Mouse (Mus musculus) adrenal gland, postnatal 25 days (tissue): ENCODE results near the gene Krtap19-2. TPM values are rescaled to one million over a fixed set of nuclear protein-coding genes. Genes with fewer than 3 reads are reported as not detected.
A peak's percentile ranks its signal among the peaks of the same experiment; 100 is the strongest.

Experiments used
- DNase-seq: peaks from one replicate; pipeline ENCODE4 v3.0.0; 2021; ENCODE audit warnings: mixed read lengths
- long read RNA-seq: library from polyadenylated mRNA; stranded (forward); transcript quantifications from one replicate; pipeline ENCODE4 v2.0.0, GENCODE M21; 2021
- total RNA-seq: library from RNA; stranded (reverse); gene quantifications from 2 replicates; pipeline ENCODE4 v1.2.3, GENCODE M21; 2021

Krtap19-2 gene
- total RNA-seq = not detected in 2 replicates
- long read RNA-seq = 0 reads

- no peak for DNase-seq
Measured at GRCm38 (mm10) chr16:88874169-88874568, at the start of gene Krtap19-2. Krtap19-2 (minus strand) TSS chr16:88874269.

GRCm38 (mm10) chr16:88896357-88896756, 22.3 kb upstream of the Krtap19-2 start, which contains the start of gene Krtap19-5:
Krtap19-5 (minus strand) TSS chr16:88896457.
- no peak for DNase-seq

GRCm38 (mm10) chr16:88886870-88887269, 12.8 kb upstream of the Krtap19-2 start:
- DNase-seq = no peak

- DNase-seq = no peak
Measured at GRCm38 (mm10) chr16:88884989-88885388, 10.9 kb upstream of the Krtap19-2 start, which contains the start of gene Krtap19-4. Krtap19-4 (minus strand) TSS chr16:88885089.

GRCm38 (mm10) chr16:88877938-88878337, 3.9 kb upstream of the Krtap19-2 start, which contains the start of gene Krtap19-3:
Krtap19-3 (minus strand) TSS chr16:88878038.
- DNase-seq = no peak

GRCm38 (mm10) chr16:88869311-88869710, 4.8 kb downstream of the Krtap19-2 start, which contains the start of gene Krtap19-1:
Krtap19-1 (minus strand) TSS chr16:88869411.
- no peak for DNase-seq

- DNase-seq = no peak
Measured at GRCm38 (mm10) chr16:88864887-88865407, 9.1 kb downstream of the Krtap19-2 start.

- peak; percentile 3 for DNase-seq
Measured at GRCm38 (mm10) chr16:88851450-88851849, 22.6 kb downstream of the Krtap19-2 start.

GRCm38 (mm10) chr16:88848558-88848957, 25.5 kb downstream of the Krtap19-2 start:
- DNase-seq = no peak

GRCm38 (mm10) chr16:88847363-88847762, 26.7 kb downstream of the Krtap19-2 start:
- no peak for DNase-seq

GRCm38 (mm10) chr16:88826978-88827377, 47.1 kb downstream of the Krtap19-2 start:
- no peak for DNase-seq

- DNase-seq = no peak
Measured at GRCm38 (mm10) chr16:88826095-88826652, 47.9 kb downstream of the Krtap19-2 start, which contains the start of gene Krtap14. Krtap14 (minus strand) TSS chr16:88826145.

GRCm38 (mm10) chr16:88823736-88824135, 50.3 kb downstream of the Krtap19-2 start:
- DNase-seq = no peak

Other genes starting within 250 kb of the Krtap19-2 start
- not detected in 2 replicates for gene 2310079G19Rik, start 246.6 kb downstream of the Krtap19-2 start, total RNA-seq
- gene Krtap26-1, start 226.5 kb downstream of the Krtap19-2 start, total RNA-seq = not detected in 2 replicates
- gene Krtap27-1, start 202.6 kb downstream of the Krtap19-2 start, total RNA-seq = not detected in 2 replicates
- not detected in 2 replicates for gene 2310061N02Rik, start 166.3 kb downstream of the Krtap19-2 start, total RNA-seq
- gene Krtap13-1, start 145.4 kb downstream of the Krtap19-2 start, total RNA-seq = not detected in 2 replicates
- not detected in 2 replicates for gene Krtap13, start 122.6 kb downstream of the Krtap19-2 start, total RNA-seq
- gene 2310034C09Rik, start 115.4 kb downstream of the Krtap19-2 start, total RNA-seq = not detected in 2 replicates
- not detected in 2 replicates for gene 2310057N15Rik, start 100.1 kb downstream of the Krtap19-2 start, total RNA-seq
- not detected in 2 replicates for gene Gm5965, start 96.4 kb downstream of the Krtap19-2 start, total RNA-seq
- not detected in 2 replicates for gene Gm20741, start 62.0 kb downstream of the Krtap19-2 start, total RNA-seq
- not detected in 2 replicates for gene Krtap15, start 54.1 kb downstream of the Krtap19-2 start, total RNA-seq
- not detected in 2 replicates for gene Krtap14, start 48.1 kb downstream of the Krtap19-2 start, total RNA-seq
- gene Krtap19-1, start 4.9 kb downstream of the Krtap19-2 start, total RNA-seq = not detected in 2 replicates
- gene Krtap19-3, start 3.8 kb upstream of the Krtap19-2 start, total RNA-seq = not detected in 2 replicates
- not detected in 2 replicates for gene Krtap19-4, start 10.8 kb upstream of the Krtap19-2 start, total RNA-seq
- gene Krtap19-5, start 22.2 kb upstream of the Krtap19-2 start, total RNA-seq = not detected in 2 replicates
- gene Krtap19-9b, start 58.0 kb upstream of the Krtap19-2 start, total RNA-seq = not detected in 2 replicates
- gene Krtap16-3, start 88.6 kb upstream of the Krtap19-2 start, total RNA-seq = not detected in 2 replicates
- gene Krtap22-2, start 136.5 kb upstream of the Krtap19-2 start, total RNA-seq = not detected in 2 replicates
- gene Gm10229, start 141.0 kb upstream of the Krtap19-2 start, total RNA-seq = not detected in 2 replicates
- gene Krtap6-1, start 157.4 kb upstream of the Krtap19-2 start, total RNA-seq = not detected in 2 replicates
- gene Gm10228, start 167.2 kb upstream of the Krtap19-2 start, total RNA-seq = not detected in 2 replicates
- not detected in 2 replicates for gene Krtap6-5, start 173.6 kb upstream of the Krtap19-2 start, total RNA-seq
- not detected in 2 replicates for gene 1110025L11Rik, start 189.7 kb upstream of the Krtap19-2 start, total RNA-seq
- not detected in 2 replicates for gene Krtap6-3, start 209.7 kb upstream of the Krtap19-2 start, total RNA-seq